13 mouse cellular contexts compared by ENCODE assay signal in genomic region chr19:55486473-55486872, GRCm38 (mm10).
"Had no signal": no experiment of that assay in that cellular context is flagged by ENCODE, and none has a peak within 500 bp of the region (broad histone marks: within the 10 kb centered on the region; RNA-seq: fewer than 3 reads in every experiment).

No protein-coding gene starts in this region.

- H3K27ac ChIP-seq: limb, embryonic 10.5 days; liver, embryonic 15.5 days; midbrain, embryonic 10.5 days; neural tube, embryonic 12.5 days; stomach, postnatal 0 days had no signal

- H3K27me3 ChIP-seq: liver, embryonic 15.5 days; neural tube, embryonic 12.5 days had no signal

- DNase-seq: kidney, postnatal 14 days; lung, adult 2 months; lung, postnatal 36 days; midbrain, embryonic 14.5 days; right cerebral cortex, postnatal 14 days; thymus, postnatal 4 days had no signal

- H3K4me2 ChIP-seq: liver, embryonic 11.5 days; liver, embryonic 15.5 days; neural tube, embryonic 12.5 days had no signal

- H3K4me3 ChIP-seq: limb, embryonic 10.5 days; liver, embryonic 15.5 days; midbrain, embryonic 10.5 days; neural tube, embryonic 12.5 days had no signal

- H3K9ac ChIP-seq: liver, embryonic 15.5 days; neural tube, embryonic 12.5 days had no signal

- ATAC-seq: lung, postnatal 0 days had no signal

- H3K9me3 ChIP-seq: limb, embryonic 10.5 days; liver, embryonic 15.5 days; midbrain, embryonic 10.5 days; neural tube, embryonic 12.5 days had no signal

- H3K36me3 ChIP-seq: limb, embryonic 10.5 days; liver, embryonic 15.5 days; midbrain, embryonic 10.5 days; neural tube, embryonic 12.5 days had no signal
